Mouse (Mus musculus) lung, embryonic 16.5 days (tissue): ENCODE results near the gene Slc38a9. TPM values are rescaled to one million over a fixed set of nuclear protein-coding genes. Genes with fewer than 3 reads are reported as not detected.

Experiments
- ATAC-seq: fragments of 200-750 bp; cut with Nextera tagmentation; 2 replicates; pipeline ENCODE4 v1.8.0; 2017; ENCODE audit warnings: low read depth, mild to moderate bottlenecking, moderate library complexity
- H3K27ac ChIP-seq: fragments of 300-500 bp; sonication (generic); 2 replicates; pipeline ENCODE4 v1.5.1; 2014; ENCODE audit warnings: mild to moderate bottlenecking, control low read depth, low read length
- H3K27me3 ChIP-seq: fragments of 300-500 bp; sonication (generic); 2 replicates; pipeline ENCODE4 v1.6.1; 2014; ENCODE audit warnings: low read depth, low read length, mixed read lengths; ENCODE audit not compliant: control insufficient read depth, insufficient read depth
- H3K36me3 ChIP-seq: fragments of 300-500 bp; sonication (generic); 2 replicates; pipeline ENCODE4 v1.6.1; 2014; ENCODE audit warnings: low read length; ENCODE audit not compliant: control insufficient read depth, insufficient read depth
- H3K4me1 ChIP-seq: fragments of 300-500 bp; sonication (generic); replicated peaks from 2 replicates; pipeline ENCODE4 v1.6.1; 2014; ENCODE audit warnings: low read length, mixed read lengths; ENCODE audit not compliant: control insufficient read depth, insufficient read depth
- H3K4me2 ChIP-seq: fragments of 300-500 bp; sonication (generic); 2 replicates; pipeline ENCODE4 v1.6.1; 2014; ENCODE audit warnings: low read depth, low read length, control low read depth
- H3K4me3 ChIP-seq: fragments of 300-500 bp; sonication (generic); 2 replicates; pipeline ENCODE4 v1.5.1; 2014; ENCODE audit warnings: mild to moderate bottlenecking, low read length, control low read depth
- H3K9ac ChIP-seq: fragments of 300-500 bp; sonication (generic); 2 replicates; pipeline ENCODE4 v1.6.1; 2014; ENCODE audit warnings: low read length, control low read depth
- H3K9me3 ChIP-seq: fragments of 300-500 bp; sonication (generic); 2 replicates; pipeline ENCODE4 v1.6.1; 2016; ENCODE audit warnings: low read length; ENCODE audit not compliant: control insufficient read depth
- WGBS: fragments of 180-500 bp; shearing (Covaris S2); extraction: QIAGEN DNeasy Blood & Tissue Kit; methylation state at CpG from one replicate; pipeline ENCODE4 v1.1.7; 2014; 5-methylcytosine and 5-hydroxymethylcytosine counted together
- polyA plus RNA-seq: library from polyadenylated mRNA; unstranded; fragments of >200 nt; fragmentation: Nextera tagmentation; extraction: Ambion mirVana; gene quantifications from 2 replicates; pipeline ENCODE4 v1.2.1, GENCODE M21; 2015

Gene Slc38a9
- polyA plus RNA-seq, 1 experiment from 2014 or later, result 15.7 TPM

- Histone ChIP-seq H3K27ac (no peak overlapping the region), H3K4me3 (no peak overlapping the region), H3K9me3 (no peaks in the 10 kb centered on the region), H3K4me1 (peaks cover 21% of the 10 kb centered on the region), H3K36me3 (no peaks in the 10 kb centered on the region), H3K9ac (no peak overlapping the region), H3K4me2 (no peak overlapping the region), H3K27me3 (no peaks in the 10 kb centered on the region)
- 69% methylated on average over 16 of the region's 16 CpGs for WGBS
- no peak for ATAC-seq
Observed at GRCm38 (mm10) chr13:112738005-112738404, 77.5 kb downstream of the Slc38a9 start.

DNA sequence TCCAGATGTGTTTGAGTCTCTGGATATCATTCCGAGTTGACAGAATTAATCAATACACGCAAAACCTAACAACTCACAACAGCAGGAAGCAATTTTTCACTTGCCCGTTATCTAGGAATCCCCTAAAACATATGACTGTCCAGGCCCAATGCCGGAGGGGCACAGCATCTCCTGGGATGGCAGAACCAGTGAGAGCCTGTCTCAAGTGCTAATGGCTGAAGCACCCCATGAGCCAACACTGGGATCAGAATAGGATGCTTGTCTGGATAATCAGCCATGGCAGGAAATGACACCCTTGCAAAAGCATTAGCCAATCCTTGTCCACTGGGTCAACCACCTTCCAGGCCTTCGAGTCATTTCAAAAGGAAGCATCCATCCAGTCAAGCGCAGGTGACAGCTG lies 79.5 kb downstream of the Slc38a9 start:
- 70% methylated on average over 6 of the region's 6 CpGs for WGBS
- H3K9me3 ChIP-seq, result no peaks in the 10 kb centered on the region

GRCm38 (mm10) chr13:112742076-112742830 lies 81.7 kb downstream of the Slc38a9 start:
- peaks cover 12% of the 10 kb centered on the region for H3K4me1 ChIP-seq
- H3K9ac ChIP-seq, result 0 out of 2 replicates have a peak overlapping the region, but pooled peaks have one; percentile 26
- no peaks in the 10 kb centered on the region for H3K36me3 ChIP-seq
- peak; percentile 21; the same call in 1 of the 2 replicates for ATAC-seq
- H3K4me3 ChIP-seq, result no peak overlapping the region
- H3K27me3 ChIP-seq, result no peaks in the 10 kb centered on the region
- no peaks in the 10 kb centered on the region for H3K9me3 ChIP-seq
- H3K27ac ChIP-seq, result peak overlapping the region; percentile 45
- no peak overlapping the region for H3K4me2 ChIP-seq
- WGBS, result 27% methylated on average over 14 of the region's 14 CpGs

More for the DNA sequence above, 79.5 kb downstream of the Slc38a9 start:
- no peaks in the 10 kb centered on the region for H3K27me3 ChIP-seq
- H3K9ac ChIP-seq, result no peak overlapping the region
- no peaks in the 10 kb centered on the region for H3K36me3 ChIP-seq
- H3K27ac ChIP-seq, result no peak overlapping the region
- no peak for ATAC-seq
- H3K4me1 ChIP-seq, result peaks cover 22% of the 10 kb centered on the region
- H3K4me2 ChIP-seq, result no peak overlapping the region
- no peak overlapping the region for H3K4me3 ChIP-seq

DNA sequence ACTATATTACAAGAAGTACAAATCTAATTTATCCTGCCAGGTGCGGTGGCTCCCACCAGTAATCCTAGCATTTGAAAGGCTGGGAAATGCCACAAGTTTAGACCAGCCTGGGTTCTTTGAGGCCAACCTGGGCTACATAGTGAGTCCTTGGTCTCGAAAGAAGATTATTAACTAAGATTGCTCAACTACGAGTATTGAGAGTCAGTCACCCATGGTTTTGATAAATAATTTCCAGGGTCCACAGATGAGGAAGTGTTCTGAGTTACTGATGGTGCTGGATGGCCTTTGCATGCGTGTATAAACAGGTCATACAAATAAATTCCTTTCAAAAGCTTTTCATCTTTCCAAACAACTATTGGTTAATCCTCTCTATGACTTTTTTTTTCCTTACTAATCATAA lies 83.1 kb downstream of the Slc38a9 start:
- H3K9ac ChIP-seq, result no peak overlapping the region
- ATAC-seq, result 0 out of 2 replicates have a peak, but pooled peaks have one; percentile 2
- peak overlapping the region; percentile 80 for H3K27ac ChIP-seq
- 71% methylated on average over 4 of the region's 4 CpGs for WGBS
- peaks cover 12% of the 10 kb centered on the region for H3K4me1 ChIP-seq
- no peaks in the 10 kb centered on the region for H3K27me3 ChIP-seq
- H3K9me3 ChIP-seq, result no peaks in the 10 kb centered on the region
- no peak overlapping the region for H3K4me3 ChIP-seq
- no peaks in the 10 kb centered on the region for H3K36me3 ChIP-seq
- no peak overlapping the region for H3K4me2 ChIP-seq

- peaks cover 12% of the 10 kb centered on the region for H3K4me1 ChIP-seq
- no peak overlapping the region for H3K4me3 ChIP-seq
- H3K27ac ChIP-seq, result peak overlapping the region; percentile 80
- ATAC-seq, result peak; percentile 42; the same call in 1 of the 2 replicates
- H3K9ac ChIP-seq, result no peak overlapping the region
- H3K9me3 ChIP-seq, result no peaks in the 10 kb centered on the region
- no peaks in the 10 kb centered on the region for H3K27me3 ChIP-seq
- no peaks in the 10 kb centered on the region for H3K36me3 ChIP-seq
- 72% methylated on average over 15 of the region's 15 CpGs for WGBS
- no peak overlapping the region for H3K4me2 ChIP-seq
Observed at GRCm38 (mm10) chr13:112744061-112744849, 83.7 kb downstream of the Slc38a9 start.

DNA sequence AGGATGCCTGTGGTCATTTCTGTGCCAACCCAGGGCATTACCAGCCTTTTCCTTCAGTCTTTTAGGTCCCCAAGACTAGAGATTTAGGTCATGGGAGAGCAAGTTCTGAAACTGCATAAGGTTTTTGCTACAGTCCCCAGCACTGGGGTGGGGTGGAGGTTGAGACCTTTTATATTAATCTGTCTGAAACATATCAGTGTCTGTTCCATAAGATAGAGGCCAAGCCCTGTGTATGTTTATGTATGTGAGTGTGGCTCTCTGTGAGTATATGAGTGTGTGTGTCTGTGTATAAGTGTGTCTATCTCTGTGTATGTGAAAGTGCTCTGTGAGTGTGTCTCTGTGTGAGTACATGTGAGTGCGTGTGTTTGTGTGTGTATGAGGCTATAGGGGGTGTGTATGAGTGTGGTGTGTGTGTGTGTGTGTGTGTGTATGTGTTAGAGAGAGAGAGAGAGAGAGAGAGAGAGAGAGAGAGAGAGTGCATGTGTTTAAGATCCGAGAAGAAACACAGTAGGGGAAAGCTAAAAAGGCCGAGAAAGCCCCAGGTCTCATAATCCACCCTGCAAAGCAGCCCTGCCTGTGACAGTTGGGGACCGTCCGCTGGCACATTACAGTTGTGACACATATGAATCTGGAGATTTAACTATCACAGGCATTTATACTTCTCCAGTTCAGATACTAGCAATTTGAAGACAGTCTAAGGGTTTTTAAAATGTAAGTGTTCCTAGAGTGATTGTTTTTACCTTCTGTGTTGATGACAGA lies 85.6 kb downstream of the Slc38a9 start:
- Histone ChIP-seq H3K4me1 (peaks cover 20% of the 10 kb centered on the region), H3K27me3 (no peaks in the 10 kb centered on the region), H3K9me3 (no peaks in the 10 kb centered on the region), H3K4me2 (no peak overlapping the region), H3K27ac (peak overlapping the region; percentile 46; the same call in 1 of the 2 replicates), H3K9ac (no peak overlapping the region), H3K4me3 (no peak overlapping the region), H3K36me3 (no peaks in the 10 kb centered on the region)
- ATAC-seq, result peak; percentile 48; the same call in 1 of the 2 replicates
- 51% methylated on average over 5 of the region's 5 CpGs for WGBS

DNA sequence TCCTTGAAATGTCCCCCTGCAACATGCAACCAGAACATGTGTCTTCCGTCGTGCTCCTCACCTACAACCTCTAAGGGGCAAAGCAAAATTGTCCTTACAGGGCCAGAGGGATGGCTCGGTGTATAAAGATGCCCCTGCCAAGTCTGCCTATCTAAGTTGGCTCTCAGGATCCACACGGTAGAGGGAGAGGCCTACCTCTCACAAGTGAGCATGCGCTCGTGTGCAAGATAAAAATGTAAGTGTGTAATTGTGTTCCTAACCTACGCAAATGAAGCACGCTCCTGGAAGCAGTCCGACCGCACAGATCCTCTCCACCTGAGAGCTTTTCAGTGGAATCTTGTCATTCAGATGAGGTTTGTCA lies 86.1 kb downstream of the Slc38a9 start:
- Histone ChIP-seq H3K36me3 (no peaks in the 10 kb centered on the region), H3K4me3 (no peak overlapping the region), H3K27me3 (no peaks in the 10 kb centered on the region), H3K4me1 (peaks cover 25% of the 10 kb centered on the region), H3K27ac (peak overlapping the region; percentile 46), H3K4me2 (no peak overlapping the region), H3K9me3 (no peaks in the 10 kb centered on the region), H3K9ac (no peak overlapping the region)
- WGBS, result 66% methylated on average over 10 of the region's 10 CpGs
- no peak for ATAC-seq

DNA sequence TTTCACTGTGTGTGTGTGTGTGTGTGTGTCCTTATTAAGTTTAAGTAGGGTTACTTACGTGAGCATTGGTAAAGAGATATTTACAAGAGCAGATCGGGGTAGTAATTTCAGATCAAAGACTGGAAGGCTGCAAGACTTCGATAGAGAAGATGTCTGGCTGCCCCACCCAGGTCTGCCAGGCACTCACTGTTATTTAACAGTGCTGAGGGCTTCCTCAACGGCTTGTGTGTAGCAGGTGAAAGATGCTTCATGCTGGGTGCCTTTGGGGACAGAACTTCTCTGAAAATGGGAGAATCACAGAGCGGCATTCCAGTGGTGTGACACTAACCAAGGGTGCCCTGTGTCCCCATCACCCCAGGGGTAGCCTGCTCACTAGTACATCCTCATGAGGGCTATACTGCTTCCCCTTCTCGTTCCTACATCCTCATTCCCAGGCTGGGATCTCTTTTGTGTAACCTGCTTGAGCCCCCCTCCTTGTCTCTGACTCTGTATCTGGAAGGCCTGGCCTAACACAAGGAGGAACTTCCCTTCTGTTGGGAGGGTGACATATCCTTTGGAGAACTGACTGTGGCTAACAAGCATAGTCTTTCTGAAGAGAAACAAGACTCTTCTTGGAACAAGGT lies 87.4 kb downstream of the Slc38a9 start:
- no peak for ATAC-seq
- no peaks in the 10 kb centered on the region for H3K36me3 ChIP-seq
- 76% methylated on average over 6 of the region's 6 CpGs for WGBS
- no peaks in the 10 kb centered on the region for H3K9me3 ChIP-seq
- H3K27ac ChIP-seq, result no peak overlapping the region
- H3K4me2 ChIP-seq, result no peak overlapping the region
- peaks cover 25% of the 10 kb centered on the region for H3K4me1 ChIP-seq
- no peak overlapping the region for H3K4me3 ChIP-seq
- H3K27me3 ChIP-seq, result no peaks in the 10 kb centered on the region
- H3K9ac ChIP-seq, result no peak overlapping the region
